Mouse (Mus musculus) brain, embryonic 14.5 days (tissue): ENCODE measurements around the gene Hpca.

Experiments used
- CTCF ChIP-seq: fragments of 200-500 bp; IDR thresholded peaks from 2 replicates; pipeline ENCODE4 v1.5.1; 2012; ENCODE audit warnings: inconsistent platforms, mild to moderate bottlenecking, moderate library complexity, borderline replicate concordance; ENCODE audit not compliant: insufficient read depth, insufficient read length; ENCODE audit errors: extremely low read depth
- POLR2A ChIP-seq: fragments of 200-500 bp; IDR thresholded peaks from 2 replicates; pipeline ENCODE4 v1.6.1; 2012; ENCODE audit warnings: mild to moderate bottlenecking, inconsistent platforms, borderline replicate concordance; ENCODE audit not compliant: poor library complexity, insufficient read depth, insufficient read length, severe bottlenecking; ENCODE audit errors: extremely low read depth

DNA sequence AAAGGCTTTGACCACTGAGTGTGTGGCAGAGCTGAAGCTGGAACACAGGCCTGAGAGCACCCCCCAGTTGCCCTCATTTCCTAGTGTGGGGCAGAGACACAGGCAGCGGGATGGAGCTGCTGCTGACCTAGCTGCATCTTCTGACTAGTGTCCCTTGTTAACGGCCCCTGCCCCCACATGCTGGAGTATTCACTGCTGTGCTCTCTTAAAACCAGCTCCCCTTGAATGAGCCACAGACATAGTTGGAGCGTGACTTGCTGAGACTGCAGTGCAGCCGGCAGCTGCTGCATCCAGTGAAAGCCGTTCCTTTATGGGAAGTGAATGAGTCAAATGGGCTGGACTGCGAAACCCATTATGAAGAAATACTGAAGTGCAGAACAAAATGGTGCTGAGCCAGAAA, 40.3 kb downstream of the Hpca start:
- TF ChIP-seq CTCF: no peak
- TF ChIP-seq POLR2A: no peak
